Mouse (Mus musculus) heart, embryonic 11.5 days (tissue): ENCODE measurements around the gene 1700057G04Rik. TPM values are rescaled to one million over a fixed set of nuclear protein-coding genes. Genes with fewer than 3 reads are reported as not detected.

ENCODE experiments used
- ATAC-seq: fragments of 200-750 bp; cut with Nextera tagmentation; replicated peaks from 2 replicates; pipeline ENCODE4 v1.8.0; 2017; ENCODE audit warnings: moderate library complexity; ENCODE audit not compliant: insufficient number of reproducible peaks, low FRiP score, low TSS enrichment
- H3K27ac ChIP-seq: fragments of 300-500 bp; sonication (generic); 2 replicates; pipeline ENCODE4 v1.5.1; 2014; ENCODE audit warnings: mild to moderate bottlenecking, low read depth, low read length
- H3K27me3 ChIP-seq: fragments of 300-500 bp; sonication (generic); 2 replicates; pipeline ENCODE4 v1.6.1; 2014; ENCODE audit warnings: mild to moderate bottlenecking, low read length, mixed read lengths; ENCODE audit not compliant: control insufficient read depth, insufficient read depth
- H3K36me3 ChIP-seq: fragments of 300-500 bp; sonication (generic); 2 replicates; pipeline ENCODE4 v1.6.1; 2014; ENCODE audit warnings: mild to moderate bottlenecking, low read length, moderate library complexity, mixed read lengths; ENCODE audit not compliant: control insufficient read depth, insufficient read depth
- H3K4me1 ChIP-seq: fragments of 300-500 bp; sonication (generic); 2 replicates; pipeline ENCODE4 v1.6.1; 2014; ENCODE audit warnings: low read length; ENCODE audit not compliant: control insufficient read depth, insufficient read depth
- H3K4me2 ChIP-seq: fragments of 300-500 bp; sonication (generic); 2 replicates; pipeline ENCODE4 v1.6.1; 2014; ENCODE audit warnings: mild to moderate bottlenecking, moderate library complexity
- H3K4me3 ChIP-seq: fragments of 300-500 bp; sonication (generic); 2 replicates; pipeline ENCODE4 v1.5.1; 2014; ENCODE audit warnings: low read depth, low read length
- H3K9ac ChIP-seq: fragments of 300-500 bp; sonication (generic); 2 replicates; pipeline ENCODE4 v1.6.1; 2014; ENCODE audit warnings: mild to moderate bottlenecking, low read depth, low read length, moderate library complexity
- H3K9me3 ChIP-seq: fragments of 300-500 bp; sonication (generic); replicated peaks from 2 replicates; pipeline ENCODE4 v1.6.1; 2016; ENCODE audit warnings: low read length; ENCODE audit not compliant: control insufficient read depth
- WGBS: fragments of 180-500 bp; shearing (Covaris S2); extraction: QIAGEN DNeasy Blood & Tissue Kit; methylation state at CpG from one replicate; pipeline ENCODE4 v1.1.7; 2014; ENCODE audit not compliant: insufficient replicate concordance; 5-methylcytosine and 5-hydroxymethylcytosine counted together
- microRNA-seq: library from miRNA; unstranded; fragments of <30 nt; microRNA quantifications from one replicate; pipeline ENCODE4, GENCODE M21; 2016; ENCODE audit warnings: borderline number of aligned reads
- polyA plus RNA-seq: library from polyadenylated mRNA; unstranded; fragments of >200 nt; fragmentation: Nextera tagmentation; extraction: Ambion mirVana; gene quantifications from 2 replicates; pipeline ENCODE4 v1.2.1, GENCODE M21; 2014

The 1700057G04Rik gene
- polyA plus RNA-seq, 1 experiment from 2014 or later: not detected

DNA sequence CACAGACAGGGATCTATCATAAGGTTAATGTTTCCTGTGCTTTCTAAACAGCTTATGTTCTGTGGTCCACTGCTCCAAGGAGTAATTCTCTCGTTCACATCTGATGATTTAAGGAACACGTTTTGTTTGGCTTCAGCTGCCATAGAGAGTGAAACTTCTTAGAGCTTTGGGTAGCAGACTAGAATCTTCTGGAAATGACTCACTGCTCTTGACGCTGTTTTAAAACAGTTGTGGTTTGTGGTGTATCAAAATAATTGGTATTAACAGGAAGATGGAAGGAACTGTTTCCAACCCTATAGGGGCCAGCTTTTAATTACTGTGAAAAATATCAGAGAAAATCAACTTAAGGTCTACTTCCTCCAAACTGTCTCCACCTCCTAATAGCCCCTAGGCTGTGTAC, 75.2 kb downstream of the 1700057G04Rik start:
- H3K36me3 ChIP-seq: no peaks in the 10 kb centered on the region
- no peaks in the 10 kb centered on the region for H3K27me3 ChIP-seq
- no peaks in the 10 kb centered on the region for H3K4me1 ChIP-seq
- ATAC-seq: no peak
- no peak overlapping the region for H3K4me2 ChIP-seq
- H3K4me3 ChIP-seq: no peak overlapping the region
- H3K9ac ChIP-seq: no peak overlapping the region
- no peak overlapping the region for H3K27ac ChIP-seq
- 66% methylated on average over 3 of the region's 3 CpGs for WGBS
- no peaks in the 10 kb centered on the region for H3K9me3 ChIP-seq

- H3K4me2 ChIP-seq: no peak overlapping the region
- no peak overlapping the region for H3K4me3 ChIP-seq
- no peaks in the 10 kb centered on the region for H3K9me3 ChIP-seq
- no peaks in the 10 kb centered on the region for H3K27me3 ChIP-seq
- H3K36me3 ChIP-seq: no peaks in the 10 kb centered on the region
- no peaks in the 10 kb centered on the region for H3K4me1 ChIP-seq
- no peak for ATAC-seq
- no peak overlapping the region for H3K27ac ChIP-seq
- 67% methylated on average over 1 of the region's 1 CpGs for WGBS
- H3K9ac ChIP-seq: no peak overlapping the region
These were observed 76.7 kb downstream of the 1700057G04Rik start for GRCm38 (mm10) chr9:92385831-92386230.

- Histone ChIP-seq H3K4me1 (no peaks in the 10 kb centered on the region), H3K9ac (no peak overlapping the region), H3K9me3 (no peaks in the 10 kb centered on the region), H3K4me2 (no peak overlapping the region), H3K27me3 (no peaks in the 10 kb centered on the region), H3K27ac (no peak overlapping the region), H3K36me3 (no peaks in the 10 kb centered on the region), H3K4me3 (no peak overlapping the region)
- WGBS: 56% methylated on average over 1 of the region's 1 CpGs
- no peak for ATAC-seq
These were observed 77.7 kb downstream of the 1700057G04Rik start for GRCm38 (mm10) chr9:92386871-92387270.

DNA sequence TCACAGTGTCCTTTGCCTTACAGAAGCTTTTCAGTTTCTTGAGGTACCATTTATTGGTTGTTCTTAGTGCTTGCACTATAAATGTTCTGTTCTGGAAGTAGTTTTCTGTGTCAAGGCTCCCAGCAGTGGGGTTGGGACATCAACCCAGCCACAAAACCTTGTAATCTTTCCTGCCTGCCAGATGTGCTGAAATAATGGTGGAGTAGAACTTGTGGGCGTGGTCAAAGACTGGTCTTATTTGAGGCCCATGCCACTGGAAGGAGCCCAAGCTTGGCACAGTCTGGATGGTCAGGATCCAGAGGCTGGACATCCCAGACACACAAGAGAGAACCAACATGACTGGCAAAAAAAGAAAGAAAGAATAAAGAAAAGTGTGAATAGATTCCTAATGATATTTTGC, 78.2 kb downstream of the 1700057G04Rik start:
- Histone ChIP-seq H3K4me3 (no peak overlapping the region), H3K4me2 (no peak overlapping the region), H3K27ac (no peak overlapping the region), H3K4me1 (no peaks in the 10 kb centered on the region), H3K9ac (no peak overlapping the region), H3K9me3 (no peaks in the 10 kb centered on the region), H3K36me3 (no peaks in the 10 kb centered on the region), H3K27me3 (no peaks in the 10 kb centered on the region)
- WGBS: 89% methylated on average over 1 of the region's 1 CpGs
- no peak for ATAC-seq

- WGBS: 70% methylated on average over 5 of the region's 5 CpGs
- no peak; the same call in 1 of the 2 replicates for ATAC-seq
- Histone ChIP-seq H3K36me3 (no peaks in the 10 kb centered on the region), H3K9ac (no peak overlapping the region), H3K4me1 (no peaks in the 10 kb centered on the region), H3K4me3 (no peak overlapping the region), H3K9me3 (no peaks in the 10 kb centered on the region), H3K27me3 (no peaks in the 10 kb centered on the region), H3K4me2 (no peak overlapping the region), H3K27ac (no peak overlapping the region)
These were observed 93.5 kb downstream of the 1700057G04Rik start for GRCm38 (mm10) chr9:92402628-92403027.

Small RNA genes within 50 kb of the gene (microRNA-seq; reads per million reads assigned to microRNA genes)
- not detected for gene Mir6386

Other genes with a start within 250 kb of the 1700057G04Rik start
- gene Plscr5, start 116.4 kb upstream of the 1700057G04Rik start, polyA plus RNA-seq: not detected in 2 replicates
- 40.1 and 41.2 TPM in 2 replicates for gene Plscr1, start 59.6 kb upstream of the 1700057G04Rik start, polyA plus RNA-seq
- gene Plscr2, start 33.8 kb upstream of the 1700057G04Rik start, polyA plus RNA-seq: 3.4 and 5.1 TPM in 2 replicates
- 2.5 and 2.7 TPM in 2 replicates for gene Plscr4, start 148.0 kb downstream of the 1700057G04Rik start, polyA plus RNA-seq
- gene Plod2, start 232.8 kb downstream of the 1700057G04Rik start, polyA plus RNA-seq: 43.5 and 49.2 TPM in 2 replicates